Mouse (Mus musculus) hindbrain, embryonic 15.5 days (tissue): ENCODE data around the gene Epm2a. TPM values are rescaled to one million over a fixed set of nuclear protein-coding genes. Genes with fewer than 3 reads are reported as not detected.
A peak's percentile ranks its signal among the peaks of the same experiment; 100 is the strongest.

Experiments
- ATAC-seq: fragments of 200-750 bp; cut with Nextera tagmentation; 2 replicates; pipeline ENCODE4 v1.8.0; 2017; ENCODE audit warnings: low read depth, moderate number of reproducible peaks, moderate TSS enrichment; ENCODE audit not compliant: low FRiP score
- H3K27ac ChIP-seq: fragments of 300-500 bp; sonication (generic); replicated peaks from 2 replicates; pipeline ENCODE4 v1.5.1; 2015; ENCODE audit warnings: mild to moderate bottlenecking, inconsistent platforms
- H3K27me3 ChIP-seq: fragments of 300-500 bp; sonication (generic); 2 replicates; pipeline ENCODE4 v1.6.1; 2015; ENCODE audit warnings: control low read depth, inconsistent platforms
- H3K36me3 ChIP-seq: fragments of 300-500 bp; sonication (generic); 2 replicates; pipeline ENCODE4 v1.6.1; 2015; ENCODE audit warnings: control low read depth, inconsistent platforms
- H3K4me1 ChIP-seq: fragments of 300-500 bp; sonication (generic); replicated peaks from 2 replicates; pipeline ENCODE4 v1.6.1; 2015; ENCODE audit warnings: control low read depth, inconsistent platforms
- H3K4me2 ChIP-seq: fragments of 300-500 bp; sonication (generic); 2 replicates; pipeline ENCODE4 v1.6.1; 2015; ENCODE audit warnings: moderate library complexity, mild to moderate bottlenecking, inconsistent platforms
- H3K4me3 ChIP-seq: fragments of 300-500 bp; sonication (generic); 2 replicates; pipeline ENCODE4 v1.5.1; 2015; ENCODE audit warnings: mild to moderate bottlenecking, inconsistent platforms
- H3K9ac ChIP-seq: fragments of 300-500 bp; sonication (generic); 2 replicates; pipeline ENCODE4 v1.6.1; 2015; ENCODE audit warnings: inconsistent platforms
- H3K9me3 ChIP-seq: fragments of 300-500 bp; sonication (generic); 2 replicates; pipeline ENCODE4 v1.6.1; 2016; ENCODE audit warnings: control low read depth, inconsistent platforms
- WGBS: fragments of 180-500 bp; shearing (Covaris S2); methylation state at CpG from one replicate; pipeline ENCODE4 v1.1.7; 2015; 5-methylcytosine and 5-hydroxymethylcytosine counted together
- polyA plus RNA-seq: library from polyadenylated mRNA; unstranded; fragments of >200 nt; fragmentation: Nextera tagmentation; extraction: Ambion mirVana; gene quantifications from 2 replicates; pipeline ENCODE4 v1.2.1, GENCODE M21; 2015

The Epm2a gene
- polyA plus RNA-seq, 1 experiment from 2014 or later: 1.3 TPM

DNA sequence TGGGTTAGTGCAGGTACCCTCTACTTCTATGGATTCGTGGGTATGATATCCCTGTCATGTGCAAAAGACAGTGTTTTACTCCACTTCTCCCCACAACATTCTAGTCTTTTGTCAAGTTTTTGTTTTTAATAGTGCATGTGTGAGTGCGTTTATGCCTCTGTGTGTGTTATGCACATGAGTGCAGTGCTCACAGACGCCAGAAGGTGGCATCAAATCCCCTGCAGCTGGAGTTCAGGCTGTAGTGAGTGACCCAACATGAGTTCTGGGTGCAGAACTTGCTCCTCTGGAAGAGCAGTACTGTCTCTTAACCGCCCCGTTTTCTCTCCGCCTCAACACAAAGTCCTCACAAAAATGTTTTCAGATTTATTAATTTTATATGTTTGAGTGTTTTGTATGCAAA lies 96.1 kb downstream of the Epm2a start:
- Histone ChIP-seq H3K4me2 (no peak overlapping the region), H3K9me3 (no peaks in the 10 kb centered on the region), H3K36me3 (no peaks in the 10 kb centered on the region), H3K4me3 (no peak overlapping the region), H3K27me3 (no peaks in the 10 kb centered on the region), H3K27ac (no peak overlapping the region), H3K4me1 (no peaks in the 10 kb centered on the region), H3K9ac (no peak overlapping the region)
- no peak for ATAC-seq
- 91% methylated on average over 6 of the region's 6 CpGs for WGBS

DNA sequence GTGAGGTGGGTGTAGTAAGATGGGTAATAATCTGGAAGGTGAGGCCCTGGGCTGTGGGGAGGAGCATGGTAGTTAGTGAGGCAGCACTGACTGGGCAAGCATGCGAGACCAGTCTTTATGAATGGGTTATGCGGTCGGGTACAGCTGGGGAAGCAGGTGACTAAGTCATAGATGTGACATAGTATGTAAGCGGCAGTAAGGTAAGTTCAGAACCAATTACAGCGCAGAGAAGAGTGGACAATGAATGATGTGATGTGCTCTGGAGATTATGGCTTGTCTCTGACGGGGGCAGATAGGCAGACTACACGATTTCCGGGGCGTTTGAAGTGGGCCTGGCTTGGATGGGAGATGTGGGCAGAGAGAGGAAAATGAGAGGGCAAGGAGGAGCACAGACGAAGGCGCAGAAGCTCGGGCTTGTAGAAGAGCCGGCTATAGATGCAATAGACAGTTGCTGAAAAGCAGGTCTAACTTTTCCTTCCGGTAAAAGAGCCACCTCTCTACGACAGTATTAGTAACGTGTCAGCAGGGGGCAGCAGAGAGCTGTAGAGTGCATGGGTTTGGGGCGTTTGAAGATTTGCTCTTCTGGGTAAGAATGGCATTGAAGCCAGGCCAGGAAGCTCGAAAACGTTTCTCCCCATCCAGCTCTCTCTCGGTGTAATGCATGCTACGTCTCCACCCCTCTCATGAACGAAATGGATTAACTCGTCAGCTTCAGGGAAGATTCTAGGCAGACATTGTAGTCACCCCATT lies 106.5 kb downstream of the Epm2a start:
- peaks cover 12% of the 10 kb centered on the region for H3K4me1 ChIP-seq
- H3K4me2 ChIP-seq: peak overlapping the region; percentile 19; the same call in 1 of the 2 replicates
- WGBS: 35% methylated on average over 23 of the region's 23 CpGs
- H3K27ac ChIP-seq: peak overlapping the region; percentile 28
- H3K9ac ChIP-seq: no peak overlapping the region
- H3K27me3 ChIP-seq: no peaks in the 10 kb centered on the region
- H3K4me3 ChIP-seq: no peak overlapping the region
- ATAC-seq: peak; percentile 93
- H3K9me3 ChIP-seq: no peaks in the 10 kb centered on the region
- no peaks in the 10 kb centered on the region for H3K36me3 ChIP-seq

DNA sequence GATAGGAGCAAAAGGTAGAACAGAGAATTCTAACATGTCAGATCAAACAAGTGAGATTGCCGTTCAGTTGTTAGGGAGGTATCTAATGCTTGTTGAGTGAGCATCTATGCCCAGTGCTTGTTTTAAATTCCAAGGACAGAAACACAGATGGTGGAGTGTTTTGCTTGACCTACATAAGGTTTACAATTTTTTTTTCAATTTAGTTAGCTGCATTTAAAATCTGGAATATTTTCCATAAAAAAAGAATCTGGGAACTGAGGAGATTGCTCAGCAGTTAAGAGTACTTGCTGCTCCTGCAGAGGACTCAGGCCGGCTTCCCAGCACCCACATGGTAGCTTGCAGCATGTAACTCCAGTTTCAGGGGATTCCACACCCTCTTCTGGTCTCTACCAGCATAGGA lies 109.3 kb downstream of the Epm2a start:
- Histone ChIP-seq H3K4me2 (no peak overlapping the region), H3K27me3 (no peaks in the 10 kb centered on the region), H3K36me3 (no peaks in the 10 kb centered on the region), H3K9ac (no peak overlapping the region), H3K9me3 (no peaks in the 10 kb centered on the region), H3K27ac (no peak overlapping the region), H3K4me1 (peaks cover 12% of the 10 kb centered on the region), H3K4me3 (no peak overlapping the region)
- ATAC-seq: no peak
- WGBS: 91% methylated on average over 2 of the region's 2 CpGs

- Histone ChIP-seq H3K4me3 (no peak overlapping the region), H3K36me3 (no peaks in the 10 kb centered on the region), H3K4me1 (no peaks in the 10 kb centered on the region), H3K9ac (no peak overlapping the region), H3K9me3 (no peaks in the 10 kb centered on the region), H3K27ac (no peak overlapping the region), H3K27me3 (no peaks in the 10 kb centered on the region), H3K4me2 (no peak overlapping the region)
- 37% methylated on average over 1 of the region's 1 CpGs for WGBS
- ATAC-seq: no peak
Observed at GRCm38 (mm10) chr10:11457445-11457844, 114.2 kb downstream of the Epm2a start.

GRCm38 (mm10) chr10:11491956-11492355 lies 148.8 kb downstream of the Epm2a start:
- Histone ChIP-seq H3K27me3 (no peaks in the 10 kb centered on the region), H3K9ac (no peak overlapping the region), H3K4me1 (no peaks in the 10 kb centered on the region), H3K36me3 (no peaks in the 10 kb centered on the region), H3K4me3 (no peak overlapping the region), H3K4me2 (no peak overlapping the region), H3K27ac (no peak overlapping the region), H3K9me3 (0 out of 2 replicates have a peak, but pooled peaks cover 4% of the 10 kb centered on the region)
- 42% methylated on average over 28 of the region's 28 CpGs for WGBS
- peak; percentile 93 for ATAC-seq

Other genes starting within 250 kb of the Epm2a start
- 18.4 and 19.5 TPM in 2 replicates for gene Shprh, start 194.0 kb upstream of the Epm2a start, polyA plus RNA-seq
- gene Fbxo30, start 62.1 kb upstream of the Epm2a start, polyA plus RNA-seq: 19.6 and 22.7 TPM in 2 replicates